Mouse (Mus musculus) kidney, postnatal 36 days (tissue): ENCODE results near the gene Sos2.

Experiments
- DNase-seq, 2 experiments: peaks; one replicate each; pipeline ENCODE4 v3.0.0; 2021 to 2022; ENCODE audit warnings: mixed read lengths in 2 of 2

Gene Sos2

GRCm38 (mm10) chr12:69681566-69682061 lies at the start of gene Sos2:
Sos2 (minus strand) TSS chr12:69681852.
- peak; percentile 69 to 83 for DNase-seq

DNA sequence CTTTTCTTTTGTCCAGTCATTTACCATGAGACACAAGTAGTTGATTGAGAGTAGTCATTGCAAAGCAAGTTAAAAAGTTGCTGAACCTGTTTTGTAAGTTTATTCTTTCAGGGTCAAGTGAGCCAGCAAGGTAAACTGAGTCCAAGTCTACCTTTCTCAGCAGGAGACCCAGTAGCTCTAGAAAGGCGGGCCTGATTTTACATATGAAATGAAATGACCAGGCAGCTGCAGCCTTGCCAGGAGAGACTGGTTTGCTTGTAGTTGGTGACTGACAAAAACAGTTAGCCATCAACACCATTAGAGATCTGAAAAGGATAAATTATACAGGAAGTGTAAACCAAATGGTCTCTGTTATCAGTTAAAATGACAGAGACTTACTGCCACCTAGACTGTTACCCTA lies 48.7 kb upstream of the Sos2 start:
- no peak for DNase-seq

DNA sequence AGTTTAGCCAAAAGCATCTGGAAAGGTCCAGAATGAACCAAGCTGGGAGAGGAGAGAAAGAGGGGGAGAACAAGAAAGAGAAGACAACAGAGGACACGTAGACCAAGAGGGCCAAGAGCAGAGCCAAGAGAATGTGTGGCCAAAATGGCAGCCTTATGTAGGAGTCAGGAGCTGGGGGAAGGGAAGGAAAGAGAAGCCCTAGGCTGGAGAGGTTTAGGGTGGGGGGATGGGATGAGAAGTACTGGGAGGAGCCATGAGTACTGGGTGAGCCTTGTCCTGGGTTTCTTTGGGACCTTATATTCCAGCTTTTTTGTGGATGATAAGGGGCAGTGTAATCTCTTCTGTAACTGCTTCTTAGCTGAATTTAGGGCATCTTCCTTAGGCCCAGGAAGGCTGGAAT lies 47.6 kb upstream of the Sos2 start:
- DNase-seq: no peak

- peak; percentile 98 to 99 for DNase-seq
Observed at GRCm38 (mm10) chr12:69724711-69725460, 43.2 kb upstream of the Sos2 start, which contains the start of the genes L2hgdh and Atp5s. L2hgdh (minus strand) TSS chr12:69724873. Atp5s (plus strand) TSS chr12:69724950.

GRCm38 (mm10) chr12:69724018-69724710 lies 42.5 kb upstream of the Sos2 start:
- DNase-seq: no peak

- DNase-seq: peak; percentile 17 to 54
Observed at GRCm38 (mm10) chr12:69723376-69723775, 41.7 kb upstream of the Sos2 start.

DNA sequence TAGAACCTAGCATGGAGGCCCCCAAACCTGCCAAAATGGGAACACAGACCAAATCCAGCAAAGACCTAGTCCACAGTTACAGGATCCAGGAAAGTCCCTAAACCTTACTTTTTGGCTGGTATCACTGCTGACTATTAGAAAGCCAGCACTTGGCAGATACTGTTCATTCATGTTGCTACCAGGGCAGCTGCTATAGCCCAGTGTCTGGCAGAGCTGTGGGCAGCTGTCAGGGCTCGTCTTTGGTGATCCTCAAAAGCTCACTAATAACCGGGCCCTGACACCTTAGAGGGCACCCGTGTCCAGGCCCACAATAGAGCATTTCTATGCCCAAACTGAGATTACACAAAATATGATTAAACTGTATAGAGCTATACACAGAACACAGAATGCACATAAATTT lies 41.2 kb upstream of the Sos2 start:
- no peak for DNase-seq

GRCm38 (mm10) chr12:69713628-69714027 lies 32.0 kb upstream of the Sos2 start:
- peak in 1 of 2 experiments; percentile 36 for DNase-seq

DNA sequence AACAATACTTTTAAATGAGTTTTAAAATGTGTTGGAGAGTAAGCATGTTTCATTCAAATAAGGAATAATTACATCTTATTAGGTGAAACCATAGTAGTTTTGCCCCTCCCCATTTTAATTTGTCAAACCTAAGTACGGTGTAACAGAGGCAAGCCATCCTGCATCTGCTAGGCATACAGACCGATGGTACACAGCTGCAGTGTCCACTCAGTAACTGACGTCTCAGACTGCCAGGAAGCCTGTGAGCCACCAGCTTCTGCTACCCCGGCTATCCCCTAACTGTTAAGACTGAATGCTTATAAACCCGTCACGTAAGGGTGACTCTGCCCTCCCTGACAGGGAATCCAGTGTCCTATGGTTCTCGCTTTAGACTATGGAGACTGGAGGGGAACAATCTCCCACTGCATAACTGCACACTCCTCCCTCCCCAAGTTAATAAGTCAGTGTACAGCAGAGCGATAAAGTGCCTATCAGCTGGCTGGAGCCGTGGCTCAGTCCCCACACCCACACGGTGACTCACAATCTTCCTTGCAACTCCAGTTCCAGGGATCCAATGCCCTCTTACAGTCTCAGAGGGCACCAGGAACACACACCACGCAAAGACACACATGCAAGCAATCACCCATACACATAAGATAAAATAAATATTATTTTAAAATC lies 23.3 kb upstream of the Sos2 start:
- no peak for DNase-seq

- DNase-seq: no peak
Observed at GRCm38 (mm10) chr12:69698352-69698751, 16.7 kb upstream of the Sos2 start.

DNA sequence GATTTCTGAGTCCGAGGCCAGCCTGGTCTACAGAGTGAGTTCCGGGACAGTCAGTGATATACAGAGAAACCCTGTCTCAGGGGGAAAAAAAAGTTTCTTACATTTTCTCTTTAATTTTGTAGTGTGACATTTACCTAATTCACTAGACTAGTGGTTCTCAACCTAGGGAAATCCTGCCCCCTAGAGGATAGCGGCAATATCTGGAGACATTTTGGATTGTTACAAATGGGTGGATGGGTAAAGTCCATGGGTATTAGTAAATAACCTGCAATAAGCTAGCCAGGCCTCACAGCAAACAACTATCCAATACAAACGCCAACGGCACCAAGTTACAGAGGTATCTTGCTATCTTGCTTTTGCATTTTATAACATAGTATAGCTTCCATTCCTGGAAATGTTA lies 15.1 kb upstream of the Sos2 start:
- DNase-seq: peak; percentile 72 to 79

DNA sequence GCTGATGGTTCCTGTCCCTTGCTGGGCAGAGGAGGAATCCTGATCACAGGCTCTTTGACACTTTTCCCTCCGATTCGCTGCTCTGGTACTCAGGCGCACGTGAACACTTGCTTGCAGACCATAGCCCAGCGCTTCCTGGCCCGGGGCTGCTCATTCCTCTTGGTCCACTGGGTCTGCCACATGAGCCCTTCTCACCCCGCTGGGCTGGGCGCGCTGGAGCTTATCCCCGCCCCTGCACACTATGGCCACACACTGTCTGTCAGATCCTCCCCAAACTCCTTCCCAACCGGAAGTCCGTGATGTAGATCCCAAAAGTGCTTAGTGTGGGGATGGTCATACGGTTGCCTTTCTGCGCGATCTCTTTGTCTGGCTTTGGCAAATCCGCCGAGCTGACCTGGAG lies 11.8 kb upstream of the Sos2 start:
- no peak for DNase-seq

DNA sequence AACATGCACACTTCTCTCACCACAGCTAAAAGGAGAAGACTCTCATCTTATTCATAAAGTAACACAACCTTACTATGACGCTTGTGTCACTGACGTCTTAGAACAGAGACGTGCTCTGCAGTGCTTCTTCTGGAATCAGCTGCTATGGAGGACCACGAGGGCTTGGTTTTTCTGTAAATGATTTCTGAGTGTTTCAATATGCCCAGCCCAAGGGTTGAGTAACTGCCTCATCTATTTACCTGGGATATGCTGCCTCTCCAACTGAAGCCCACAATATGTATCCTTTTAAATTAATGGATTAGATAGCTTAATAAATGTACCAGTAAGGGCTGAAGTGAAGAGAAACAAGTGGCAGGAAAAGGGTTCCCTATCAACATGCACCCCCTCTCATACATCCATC lies 9.1 kb upstream of the Sos2 start:
- DNase-seq: no peak

- no peak for DNase-seq
Observed at GRCm38 (mm10) chr12:69689094-69689493, 7.4 kb upstream of the Sos2 start.

GRCm38 (mm10) chr12:69688368-69688767 lies 6.7 kb upstream of the Sos2 start:
- peak; percentile 47 to 61 for DNase-seq

GRCm38 (mm10) chr12:69683537-69683936 lies 1.9 kb upstream of the Sos2 start:
- DNase-seq: peak; percentile 94 to 95

DNA sequence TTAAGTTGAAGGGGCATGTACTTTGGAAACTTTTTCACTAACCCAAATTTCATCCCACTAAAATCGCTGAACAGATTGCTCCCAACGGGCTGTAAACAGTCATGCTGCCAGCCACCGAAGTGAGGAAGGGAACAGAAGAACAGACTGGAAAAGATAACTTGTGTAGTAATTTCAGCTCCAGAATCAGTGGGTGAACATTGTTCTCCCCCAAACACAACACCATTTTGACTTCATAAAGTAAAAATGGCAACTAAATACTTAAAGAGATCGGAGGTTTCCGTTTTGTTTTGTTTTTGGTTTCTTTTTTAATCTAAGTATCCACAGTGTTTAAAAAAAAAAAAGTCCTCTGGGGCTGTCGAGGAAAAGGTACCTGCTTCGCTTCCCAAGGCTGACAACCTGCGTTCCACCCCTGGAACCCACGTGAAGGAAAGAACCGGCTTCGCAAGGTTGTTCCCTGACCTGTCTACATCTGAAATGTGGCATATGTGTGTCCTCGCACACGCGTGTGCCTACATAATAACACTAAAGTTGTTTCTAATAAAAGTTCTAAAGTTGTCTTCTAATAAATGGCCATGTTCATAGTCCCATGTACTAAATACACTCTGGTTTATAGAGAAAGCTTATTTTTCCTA lies 1.3 kb upstream of the Sos2 start:
- DNase-seq: no peak

- DNase-seq: peak; percentile 88 to 94
Observed at GRCm38 (mm10) chr12:69682065-69682787, 574 bp upstream of the Sos2 start.

- peak; percentile 37 to 66 for DNase-seq
Observed at GRCm38 (mm10) chr12:69680635-69681565, 752 bp downstream of the Sos2 start.

- no peak for DNase-seq
Observed at GRCm38 (mm10) chr12:69676157-69676556, 5.5 kb downstream of the Sos2 start.
